Mouse (Mus musculus): ENCODE data around the gene Dync1i1.

- TF ChIP-seq CTCF (IDR thresholded peaks at IDR 0.05), result no peak
- TF ChIP-seq POLR2A (IDR thresholded peaks at IDR 0.05; ENCODE audit: insufficient read depth, low read depth, low read length), result no peak
- no peak for TF ChIP-seq EP300 (IDR thresholded peaks at IDR 0.05; ENCODE audit: insufficient read depth, low read depth, low read length)
Measured at GRCm38 (mm10) chr6:5734862-5735261, 9.4 kb downstream of the Dync1i1 start.
